Mouse (Mus musculus): ENCODE measurements around the gene Serinc3. TPM values are rescaled to one million over a fixed set of nuclear protein-coding genes. Genes with fewer than 3 reads are reported as not detected.
A peak's percentile ranks its signal among the peaks of the same experiment; 100 is the strongest.

Serinc3 gene
- polyA plus RNA-seq, 1 experiment from 2014 or later = 37.9 TPM

DNA sequence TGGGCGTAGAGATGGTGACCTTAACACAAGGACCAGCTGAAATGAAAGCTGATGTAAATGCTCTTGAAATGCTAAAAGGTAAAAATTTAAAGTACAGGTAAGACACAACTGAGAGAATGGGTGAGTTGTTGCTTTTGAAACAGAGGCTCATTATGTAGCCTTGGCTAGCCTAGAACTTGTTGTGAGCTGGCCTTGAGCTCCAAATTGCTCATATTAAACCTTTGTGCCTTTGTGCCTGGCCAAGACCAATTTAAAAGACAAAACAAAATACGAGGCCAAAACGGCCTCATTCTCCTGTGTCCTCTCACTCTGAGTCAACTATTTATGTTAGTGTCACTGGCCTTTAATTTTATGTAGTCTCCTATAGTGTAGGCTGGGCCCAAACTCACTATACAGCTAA is 42.0 kb upstream of the Serinc3 start:
- no peak for ATAC-seq

DNA sequence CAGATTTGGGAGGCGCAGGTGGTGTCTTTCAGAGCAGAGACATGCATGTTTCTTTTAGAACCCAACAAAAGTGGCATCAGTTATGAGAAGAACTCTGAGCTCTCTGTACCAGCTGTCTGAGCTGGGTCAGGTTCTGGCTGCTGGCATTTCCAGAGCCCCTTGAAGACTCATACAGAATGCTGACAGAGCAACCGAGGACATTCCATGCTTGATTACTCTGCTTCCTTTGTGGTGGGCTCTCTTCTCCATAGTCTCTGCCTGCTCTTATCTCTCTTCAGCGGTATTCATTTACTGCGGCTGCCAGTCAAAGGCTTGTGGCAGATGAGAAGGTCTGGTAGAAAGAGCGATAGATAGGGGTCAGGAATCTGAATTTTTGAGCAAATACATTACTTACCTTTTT is 41.3 kb upstream of the Serinc3 start:
- peak overlapping the region; percentile 27; the same call in 1 of the 2 replicates for H3K27ac ChIP-seq (ENCODE audit: low read depth, low read length)
- H3K4me3 ChIP-seq (ENCODE audit: low read depth, low read length) = no peak overlapping the region
- no peak for ATAC-seq
- H3K4me1 ChIP-seq (ENCODE audit: control insufficient read depth, insufficient read depth, low read length) = 0 out of 2 replicates have a peak, but pooled peaks cover 10% of the 10 kb centered on the region
- no peak overlapping the region for H3K4me2 ChIP-seq (ENCODE audit: low read length)
- no peaks in the 10 kb centered on the region for H3K9me3 ChIP-seq (replicated peaks; ENCODE audit: control insufficient read depth, low read length)
- 83% methylated on average over 5 of the region's 5 CpGs for WGBS
- no peak for DNase-seq (ENCODE audit: low spot score)
- H3K27me3 ChIP-seq (replicated peaks; ENCODE audit: control insufficient read depth, insufficient read depth, low read length) = no peaks in the 10 kb centered on the region
- H3K36me3 ChIP-seq (ENCODE audit: control insufficient read depth, insufficient read depth, low read length) = no peaks in the 10 kb centered on the region
- H3K9ac ChIP-seq (ENCODE audit: low read length) = no peak overlapping the region

More for the DNA sequence above, 42.0 kb upstream of the Serinc3 start:
- 0 out of 2 replicates have a peak, but pooled peaks cover 10% of the 10 kb centered on the region for H3K4me1 ChIP-seq (ENCODE audit: control insufficient read depth, insufficient read depth, low read length)
- no peaks in the 10 kb centered on the region for H3K9me3 ChIP-seq (replicated peaks; ENCODE audit: control insufficient read depth, low read length)
- H3K9ac ChIP-seq (ENCODE audit: low read length) = no peak overlapping the region
- no peaks in the 10 kb centered on the region for H3K36me3 ChIP-seq (ENCODE audit: control insufficient read depth, insufficient read depth, low read length)
- no peaks in the 10 kb centered on the region for H3K27me3 ChIP-seq (replicated peaks; ENCODE audit: control insufficient read depth, insufficient read depth, low read length)
- no peak for DNase-seq (ENCODE audit: low spot score)
- no peak overlapping the region for H3K4me3 ChIP-seq (ENCODE audit: low read depth, low read length)
- H3K27ac ChIP-seq (ENCODE audit: low read depth, low read length) = no peak overlapping the region
- H3K4me2 ChIP-seq (ENCODE audit: low read length) = no peak overlapping the region
- 77% methylated on average over 3 of the region's 3 CpGs for WGBS

DNA sequence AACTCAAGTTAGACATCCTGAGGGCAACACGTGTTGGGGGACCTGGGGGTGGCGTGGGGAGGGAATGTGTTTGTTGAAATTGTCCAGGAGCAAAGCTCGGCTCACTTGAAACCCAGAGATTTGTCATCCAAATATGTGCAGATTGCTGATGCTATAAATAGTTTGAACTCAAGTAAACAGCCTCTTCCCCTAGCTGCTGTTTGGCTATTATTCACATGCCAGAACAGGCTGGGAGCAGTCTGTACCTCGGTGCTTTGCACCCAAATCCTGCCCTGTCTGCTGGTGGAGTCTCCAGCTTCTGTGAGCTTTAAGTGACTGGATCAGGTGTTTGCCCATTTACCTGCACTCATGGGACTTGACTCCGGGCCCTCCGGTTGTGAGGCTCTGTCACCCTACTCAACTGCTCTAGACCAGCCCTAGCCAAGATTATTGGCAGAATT is 40.9 kb upstream of the Serinc3 start:
- Histone ChIP-seq H3K9me3 (replicated peaks; ENCODE audit: control insufficient read depth, low read length) (no peaks in the 10 kb centered on the region), H3K4me1 (ENCODE audit: control insufficient read depth, insufficient read depth, low read length) (0 out of 2 replicates have a peak, but pooled peaks cover 10% of the 10 kb centered on the region), H3K27ac (ENCODE audit: low read depth, low read length) (peak overlapping the region; percentile 27; the same call in 1 of the 2 replicates), H3K27me3 (replicated peaks; ENCODE audit: control insufficient read depth, insufficient read depth, low read length) (no peaks in the 10 kb centered on the region), H3K4me2 (ENCODE audit: low read length) (no peak overlapping the region), H3K4me3 (ENCODE audit: low read depth, low read length) (no peak overlapping the region), H3K36me3 (ENCODE audit: control insufficient read depth, insufficient read depth, low read length) (no peaks in the 10 kb centered on the region), H3K9ac (ENCODE audit: low read length) (no peak overlapping the region)
- ATAC-seq = no peak
- DNase-seq (ENCODE audit: low spot score) = peak; percentile 30
- WGBS = 87% methylated on average over 6 of the region's 6 CpGs

- H3K4me2 ChIP-seq (ENCODE audit: low read length) = no peak overlapping the region
- 0 out of 2 replicates have a peak, but pooled peaks cover 6% of the 10 kb centered on the region for H3K4me1 ChIP-seq (ENCODE audit: control insufficient read depth, insufficient read depth, low read length)
- WGBS = 63% methylated on average over 4 of the region's 4 CpGs
- H3K9me3 ChIP-seq (replicated peaks; ENCODE audit: control insufficient read depth, low read length) = no peaks in the 10 kb centered on the region
- H3K4me3 ChIP-seq (ENCODE audit: low read depth, low read length) = no peak overlapping the region
- no peaks in the 10 kb centered on the region for H3K36me3 ChIP-seq (ENCODE audit: control insufficient read depth, insufficient read depth, low read length)
- no peak overlapping the region for H3K9ac ChIP-seq (ENCODE audit: low read length)
- ATAC-seq (no peak), DNase-seq (ENCODE audit: low spot score) (no peak)
- H3K27ac ChIP-seq (ENCODE audit: low read depth, low read length) = no peak overlapping the region; the same call in 1 of the 2 replicates
- H3K27me3 ChIP-seq (replicated peaks; ENCODE audit: control insufficient read depth, insufficient read depth, low read length) = no peaks in the 10 kb centered on the region
Measured at GRCm38 (mm10) chr2:163685287-163685686, 40.4 kb upstream of the Serinc3 start.

GRCm38 (mm10) chr2:163682344-163682743 is 37.4 kb upstream of the Serinc3 start:
- H3K9me3 ChIP-seq (replicated peaks; ENCODE audit: control insufficient read depth, low read length) = no peaks in the 10 kb centered on the region
- H3K9ac ChIP-seq (ENCODE audit: low read length) = no peak overlapping the region
- DNase-seq (ENCODE audit: low spot score) = no peak
- H3K27me3 ChIP-seq (replicated peaks; ENCODE audit: control insufficient read depth, insufficient read depth, low read length) = no peaks in the 10 kb centered on the region
- no peaks in the 10 kb centered on the region for H3K36me3 ChIP-seq (ENCODE audit: control insufficient read depth, insufficient read depth, low read length)
- H3K4me1 ChIP-seq (ENCODE audit: control insufficient read depth, insufficient read depth, low read length) = 0 out of 2 replicates have a peak, but pooled peaks cover 6% of the 10 kb centered on the region
- H3K27ac ChIP-seq (ENCODE audit: low read depth, low read length) = no peak overlapping the region
- H3K4me2 ChIP-seq (ENCODE audit: low read length) = no peak overlapping the region
- no peak for ATAC-seq
- WGBS = 93% methylated on average over 2 of the region's 2 CpGs
- no peak overlapping the region for H3K4me3 ChIP-seq (ENCODE audit: low read depth, low read length)

GRCm38 (mm10) chr2:163676745-163677144 is 31.8 kb upstream of the Serinc3 start:
- DNase-seq (ENCODE audit: low spot score) = no peak
- H3K36me3 ChIP-seq (ENCODE audit: control insufficient read depth, insufficient read depth, low read length) = no peaks in the 10 kb centered on the region
- H3K27me3 ChIP-seq (replicated peaks; ENCODE audit: control insufficient read depth, insufficient read depth, low read length) = no peaks in the 10 kb centered on the region
- no peaks in the 10 kb centered on the region for H3K4me1 ChIP-seq (ENCODE audit: control insufficient read depth, insufficient read depth, low read length)
- no peak for ATAC-seq
- no peak overlapping the region for H3K9ac ChIP-seq (ENCODE audit: low read length)
- no peak overlapping the region for H3K4me3 ChIP-seq (ENCODE audit: low read depth, low read length)
- no peak overlapping the region for H3K27ac ChIP-seq (ENCODE audit: low read depth, low read length)
- no peak overlapping the region for H3K4me2 ChIP-seq (ENCODE audit: low read length)
- WGBS = 100% methylated on average over 3 of the region's 3 CpGs
- H3K9me3 ChIP-seq (replicated peaks; ENCODE audit: control insufficient read depth, low read length) = no peaks in the 10 kb centered on the region

DNA sequence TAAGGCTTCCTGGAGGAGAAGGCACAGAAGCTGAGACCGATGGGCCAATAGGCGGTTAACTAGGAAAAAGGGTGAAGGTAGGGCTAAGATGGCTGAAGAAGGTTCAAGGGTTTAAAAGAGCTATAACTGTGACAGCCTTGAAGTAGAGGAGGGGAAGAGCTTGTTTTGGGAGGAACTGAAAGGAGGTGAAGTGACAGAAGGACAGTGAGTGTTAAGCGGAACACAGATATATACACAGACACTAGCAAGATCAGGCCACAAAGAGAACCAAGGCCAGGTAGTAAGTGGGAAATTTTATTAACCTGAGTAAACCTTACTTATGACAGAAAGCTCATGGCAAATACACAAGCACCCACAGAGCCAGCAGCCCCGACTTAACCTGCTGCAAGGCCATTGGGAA is 31.4 kb upstream of the Serinc3 start:
- no peak for DNase-seq (ENCODE audit: low spot score)
- Histone ChIP-seq H3K36me3 (ENCODE audit: control insufficient read depth, insufficient read depth, low read length) (no peaks in the 10 kb centered on the region), H3K4me3 (ENCODE audit: low read depth, low read length) (no peak overlapping the region), H3K27ac (ENCODE audit: low read depth, low read length) (no peak overlapping the region), H3K4me1 (ENCODE audit: control insufficient read depth, insufficient read depth, low read length) (no peaks in the 10 kb centered on the region), H3K4me2 (ENCODE audit: low read length) (no peak overlapping the region), H3K27me3 (replicated peaks; ENCODE audit: control insufficient read depth, insufficient read depth, low read length) (no peaks in the 10 kb centered on the region), H3K9me3 (replicated peaks; ENCODE audit: control insufficient read depth, low read length) (no peaks in the 10 kb centered on the region), H3K9ac (ENCODE audit: low read length) (no peak overlapping the region)
- 93% methylated on average over 4 of the region's 4 CpGs for WGBS
- ATAC-seq = no peak

DNA sequence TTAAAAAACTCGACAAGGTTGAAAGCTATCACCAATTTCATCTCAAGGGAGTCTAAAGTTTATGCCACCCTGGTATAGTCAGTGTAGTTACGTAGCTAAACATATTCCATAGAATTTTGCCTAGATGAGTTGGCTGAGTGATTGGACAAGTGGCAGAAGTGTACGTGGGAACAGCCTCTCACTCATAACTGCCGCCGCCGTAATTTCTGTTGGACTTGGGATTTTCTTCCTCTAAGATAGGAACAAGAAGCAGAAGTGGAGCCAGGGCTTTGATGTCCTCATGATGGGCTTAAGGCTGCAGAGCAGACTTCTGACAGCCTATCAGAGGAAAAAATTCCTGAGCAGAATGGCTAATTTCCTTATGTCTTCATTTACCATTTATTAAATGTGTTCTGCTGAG is 30.7 kb upstream of the Serinc3 start:
- no peak overlapping the region for H3K27ac ChIP-seq (ENCODE audit: low read depth, low read length)
- 86% methylated on average over 6 of the region's 6 CpGs for whole genome bisulfite sequencing
- DNase-seq (ENCODE audit: low spot score) (no peak), ATAC-seq (no peak)
- H3K27me3 ChIP-seq (replicated peaks; ENCODE audit: control insufficient read depth, insufficient read depth, low read length) = no peaks in the 10 kb centered on the region
- H3K9ac ChIP-seq (ENCODE audit: low read length) = no peak overlapping the region
- no peaks in the 10 kb centered on the region for H3K9me3 ChIP-seq (replicated peaks; ENCODE audit: control insufficient read depth, low read length)
- no peaks in the 10 kb centered on the region for H3K36me3 ChIP-seq (ENCODE audit: control insufficient read depth, insufficient read depth, low read length)
- H3K4me1 ChIP-seq (ENCODE audit: control insufficient read depth, insufficient read depth, low read length) = no peaks in the 10 kb centered on the region
- no peak overlapping the region for H3K4me2 ChIP-seq (ENCODE audit: low read length)
- H3K4me3 ChIP-seq (ENCODE audit: low read depth, low read length) = no peak overlapping the region

DNA sequence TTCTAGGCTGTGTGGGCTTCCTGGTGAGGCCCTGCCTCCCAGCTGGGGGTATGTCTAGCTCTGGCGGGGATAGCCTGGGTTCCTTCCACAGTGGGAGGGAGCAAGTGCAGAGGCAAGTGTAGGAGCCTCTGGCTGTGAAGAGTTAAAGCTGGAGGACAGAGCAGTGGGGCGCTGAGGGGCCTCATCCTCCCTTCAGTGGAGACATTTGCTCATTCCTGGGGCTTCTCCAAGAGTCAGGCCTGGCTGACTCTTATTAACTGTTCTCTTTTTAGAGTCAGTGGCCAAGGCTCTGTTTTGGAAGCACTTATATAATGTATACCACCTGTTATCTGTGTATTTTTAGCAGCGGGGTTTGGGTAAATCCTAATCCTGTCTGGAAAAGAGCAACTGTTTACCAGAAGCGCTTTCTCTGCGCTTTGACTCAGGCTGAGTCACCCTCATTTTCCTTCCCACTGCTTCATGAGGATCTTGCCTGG is 30.3 kb upstream of the Serinc3 start:
- DNase-seq (ENCODE audit: low spot score) (no peak), ATAC-seq (no peak)
- Histone ChIP-seq H3K9ac (ENCODE audit: low read length) (no peak overlapping the region), H3K4me2 (ENCODE audit: low read length) (no peak overlapping the region), H3K27me3 (replicated peaks; ENCODE audit: control insufficient read depth, insufficient read depth, low read length) (no peaks in the 10 kb centered on the region), H3K36me3 (ENCODE audit: control insufficient read depth, insufficient read depth, low read length) (no peaks in the 10 kb centered on the region), H3K4me1 (ENCODE audit: control insufficient read depth, insufficient read depth, low read length) (no peaks in the 10 kb centered on the region), H3K9me3 (replicated peaks; ENCODE audit: control insufficient read depth, low read length) (no peaks in the 10 kb centered on the region), H3K27ac (ENCODE audit: low read depth, low read length) (no peak overlapping the region), H3K4me3 (ENCODE audit: low read depth, low read length) (no peak overlapping the region)
- WGBS = 39% methylated on average over 5 of the region's 5 CpGs

Data from forebrain, embryonic 14.5 days (tissue).